Mouse (Mus musculus) urinary bladder, postnatal 4 days (tissue): ENCODE data around the gene Svs5.
"Not testable (repeated sequence)": the region's sequence is repeated elsewhere in the genome, so short reads cannot be mapped to it uniquely, and the experiment has no call there.

Experiments
- DNase-seq, 2 experiments: peaks; one replicate each; pipeline ENCODE4 v3.0.0; 2021 to 2022; ENCODE audit warnings: low spot score in 2 of 2

Svs5 gene

GRCm38 (mm10) chr2:164332440-164332839 is at the start of gene Svs5:
Gene Svs5, plus strand, starts transcription at chr2:164332740.
- not testable (repeated sequence) for DNase-seq

- not testable (repeated sequence) for DNase-seq
Measured at GRCm38 (mm10) chr2:164288968-164289367, 43.6 kb upstream of the Svs5 start, which contains the start of gene Svs3a. Gene Svs3a, plus strand, starts transcription at chr2:164289268.

GRCm38 (mm10) chr2:164312599-164312998 is 19.9 kb upstream of the Svs5 start:
- DNase-seq: no peak

- not testable (repeated sequence) for DNase-seq
Measured at GRCm38 (mm10) chr2:164315460-164315859, 17.1 kb upstream of the Svs5 start.

GRCm38 (mm10) chr2:164316451-164316850 is 16.1 kb upstream of the Svs5 start, which contains the start of gene Svs6:
Gene Svs6, plus strand, starts transcription at chr2:164316751.
- not testable (repeated sequence) for DNase-seq

GRCm38 (mm10) chr2:164320983-164321382 is 11.6 kb upstream of the Svs5 start:
- no peak for DNase-seq

- DNase-seq: not testable (repeated sequence)
Measured at GRCm38 (mm10) chr2:164343732-164344131, 11.2 kb downstream of the Svs5 start.

- not testable (repeated sequence) for DNase-seq
Measured at GRCm38 (mm10) chr2:164347697-164348096, 15.2 kb downstream of the Svs5 start.

GRCm38 (mm10) chr2:164348980-164349379 is 16.4 kb downstream of the Svs5 start:
- no peak for DNase-seq

- no peak for DNase-seq
Measured at GRCm38 (mm10) chr2:164352697-164353096, 20.2 kb downstream of the Svs5 start.

- DNase-seq: no peak
Measured at GRCm38 (mm10) chr2:164353356-164353755, 20.8 kb downstream of the Svs5 start.

- no peak for DNase-seq
Measured at GRCm38 (mm10) chr2:164356177-164356967, 23.8 kb downstream of the Svs5 start.

- DNase-seq: no peak
Measured at GRCm38 (mm10) chr2:164358373-164358772, 25.8 kb downstream of the Svs5 start.

GRCm38 (mm10) chr2:164359031-164359430 is 26.5 kb downstream of the Svs5 start:
- DNase-seq: no peak

- no peak for DNase-seq
Measured at GRCm38 (mm10) chr2:164359668-164360067, 27.1 kb downstream of the Svs5 start.

- no peak for DNase-seq
Measured at GRCm38 (mm10) chr2:164360974-164361657, 28.6 kb downstream of the Svs5 start.

GRCm38 (mm10) chr2:164366947-164367346 is 34.4 kb downstream of the Svs5 start:
- DNase-seq: no peak

- DNase-seq: no peak
Measured at GRCm38 (mm10) chr2:164368620-164369105, 36.1 kb downstream of the Svs5 start.

GRCm38 (mm10) chr2:164371371-164371770 is 38.8 kb downstream of the Svs5 start:
- no peak for DNase-seq

- no peak for DNase-seq
Measured at GRCm38 (mm10) chr2:164372408-164373053, 40.0 kb downstream of the Svs5 start.

- no peak for DNase-seq
Measured at GRCm38 (mm10) chr2:164373187-164373586, 40.6 kb downstream of the Svs5 start.
